Mouse (Mus musculus) myocyte (in vitro differentiated cells): Measurements from ENCODE around the gene Eogt. TPM values are rescaled to one million over a fixed set of nuclear protein-coding genes. Genes with fewer than 3 reads are reported as not detected.

Experiments used
- H3K27me3 ChIP-seq: one replicate; pipeline ENCODE4 v1.6.1; 2011; ENCODE audit not compliant: control insufficient read depth, insufficient read depth, insufficient read length
- H3K36me3 ChIP-seq: one replicate; pipeline ENCODE4 v1.6.1; 2011; ENCODE audit not compliant: control insufficient read depth, insufficient read depth
- H3K4me2 ChIP-seq: one replicate; pipeline ENCODE4 v1.6.1; 2011; ENCODE audit warnings: low read depth, control low read depth
- H3K4me3 ChIP-seq: one replicate; pipeline ENCODE4 v1.5.1; 2011; ENCODE audit warnings: mild to moderate bottlenecking, control low read depth, moderate library complexity
- H3K79me2 ChIP-seq: one replicate; pipeline ENCODE4 v1.6.1; 2011; ENCODE audit not compliant: control insufficient read depth, insufficient read depth
- H3ac ChIP-seq: one replicate; pipeline ENCODE4 v1.6.1; 2011; ENCODE audit not compliant: control insufficient read depth, insufficient read length
- MYOD1 ChIP-seq, 3 experiments: IDR thresholded peaks; one replicate each; pipeline ENCODE4 v1.6.1; 2011; ENCODE audit warnings: control low read depth in 2 of 3, low read depth in 2 of 3, mild to moderate bottlenecking in 2 of 3, moderate library complexity in 1 of 3; ENCODE audit not compliant: insufficient read length in 2 of 3, control insufficient read depth in 1 of 3
- POLR2AphosphoS2 ChIP-seq: IDR thresholded peaks from one replicate; pipeline ENCODE4 v1.6.1; 2011; ENCODE audit warnings: low read depth, control low read depth; ENCODE audit not compliant: insufficient read length
- USF1 ChIP-seq: IDR thresholded peaks from one replicate; pipeline ENCODE4 v1.6.1; 2011; ENCODE audit warnings: low read depth, mild to moderate bottlenecking, control low read depth, moderate library complexity
- polyA plus RNA-seq: library from polyadenylated mRNA; unstranded; fragments of >200 nt; fragmentation: generic; extraction: Trizol; gene quantifications from one replicate; pipeline ENCODE4 v1.2.1, GENCODE M21; 2012; ENCODE audit warnings: missing spikeins

The Eogt gene
- polyA plus RNA-seq, 1 experiment, result 4.4 TPM

DNA sequence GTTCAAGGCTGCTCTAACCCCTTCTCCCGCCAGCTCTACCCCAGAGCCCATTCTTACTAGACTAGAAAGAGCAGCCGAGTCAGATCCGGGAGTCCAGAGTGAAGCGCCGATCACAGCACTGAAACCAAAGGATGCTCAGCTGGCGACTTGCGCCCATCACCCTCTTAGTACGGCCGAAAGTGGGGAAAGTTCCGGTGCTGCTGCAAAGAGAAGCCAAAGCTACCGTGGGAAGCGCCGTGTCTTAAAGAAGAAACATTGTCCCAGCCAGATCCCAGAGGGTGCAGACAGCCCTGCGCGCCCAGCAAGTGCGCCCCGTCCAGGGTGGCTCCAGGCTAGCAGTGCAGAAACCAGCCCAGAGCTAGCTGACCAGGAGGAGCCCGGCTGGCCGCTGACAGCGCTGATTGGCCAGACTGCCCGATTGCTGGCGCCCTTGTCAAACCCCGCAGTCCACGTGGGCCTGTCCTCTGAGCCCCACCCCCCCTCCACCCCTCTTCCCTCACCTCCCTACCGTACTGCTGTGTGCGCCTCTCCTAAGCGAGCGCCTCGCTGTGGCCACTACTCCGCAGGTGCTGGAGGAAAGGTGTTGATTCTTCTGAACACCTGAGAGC lies 88.8 kb downstream of the Eogt start, which contains the start of gene Fam19a4:
Fam19a4 (minus strand) TSS at position 340 of the 608 bp plus-strand sequence.
- TF ChIP-seq MYOD1 (IDR thresholded peaks at IDR 0.05; ENCODE audit: control insufficient read depth in 1 of 3, insufficient read length in 2 of 3, low read depth in 2 of 3) (no peak), POLR2AphosphoS2 (no peak), USF1 (no peak)
- no peaks in the 10 kb centered on the region for H3K36me3 ChIP-seq
- no peaks in the 10 kb centered on the region for H3K79me2 ChIP-seq
- H3K27me3 ChIP-seq, result peaks cover 21% of the 10 kb centered on the region
- no peak within 1 kb of the TSS for H3K4me3 ChIP-seq
- no peak within 1 kb of the TSS for H3K4me2 ChIP-seq
- no peak within 1 kb of the TSS for H3ac ChIP-seq

Other genes with a start within 250 kb of the Eogt start
- not detected for gene Fam19a4, start 88.8 kb downstream of the Eogt start, polyA plus RNA-seq
- 11.7 TPM for gene Tmf1, start 29.9 kb upstream of the Eogt start, polyA plus RNA-seq
- gene Uba3, start 56.5 kb upstream of the Eogt start, polyA plus RNA-seq, result 43.7 TPM
- gene Arl6ip5, start 61.5 kb upstream of the Eogt start, polyA plus RNA-seq, result 750 TPM
- 55.6 TPM for gene Lmod3, start 103.6 kb upstream of the Eogt start, polyA plus RNA-seq